Mouse (Mus musculus) forebrain, embryonic 10.5 days (tissue): ENCODE measurements around the gene Mael. TPM values are rescaled to one million over a fixed set of nuclear protein-coding genes. Genes with fewer than 3 reads are reported as not detected.

Source experiments
- DNase-seq: peaks from one replicate; pipeline ENCODE4 v3.0.0-alpha.2; 2017; ENCODE audit warnings: low spot score; ENCODE audit errors: extremely low spot score
- H3K27ac ChIP-seq: fragments of 300-500 bp; sonication (generic); 2 replicates; pipeline ENCODE4 v1.5.1; 2016; ENCODE audit warnings: mild to moderate bottlenecking
- H3K27me3 ChIP-seq: fragments of 300-500 bp; sonication (generic); 2 replicates; pipeline ENCODE4 v1.6.1; 2016; ENCODE audit warnings: mild to moderate bottlenecking; ENCODE audit not compliant: poor library complexity, severe bottlenecking
- H3K36me3 ChIP-seq: fragments of 300-500 bp; sonication (generic); replicated peaks from 2 replicates; pipeline ENCODE4 v1.6.1; 2016; ENCODE audit warnings: mild to moderate bottlenecking, moderate library complexity
- H3K4me1 ChIP-seq: fragments of 300-500 bp; sonication (generic); 2 replicates; pipeline ENCODE4 v1.6.1; 2016
- H3K4me3 ChIP-seq: fragments of 300-500 bp; sonication (generic); 2 replicates; pipeline ENCODE4 v1.5.1; 2016; ENCODE audit warnings: mild to moderate bottlenecking, moderate library complexity
- H3K9me3 ChIP-seq: fragments of 300-500 bp; sonication (generic); 2 replicates; pipeline ENCODE4 v1.6.1; 2016; ENCODE audit warnings: mild to moderate bottlenecking, moderate library complexity
- WGBS: fragments of 180-500 bp; shearing (Covaris S2); methylation state at CpG from one replicate; pipeline ENCODE4 v1.1.7; 2016; 5-methylcytosine and 5-hydroxymethylcytosine counted together
- polyA plus RNA-seq: library from polyadenylated mRNA; unstranded; fragments of >200 nt; fragmentation: Nextera tagmentation; extraction: Ambion mirVana; gene quantifications from 2 replicates; pipeline ENCODE4 v1.2.1, GENCODE M21; 2016

Mael gene
- polyA plus RNA-seq, 1 experiment from 2014 or later = not detected

- WGBS = 76% methylated on average over 4 of the region's 4 CpGs
- no peaks in the 10 kb centered on the region for H3K27me3 ChIP-seq
- H3K27ac ChIP-seq = no peak overlapping the region
- no peak overlapping the region for H3K4me3 ChIP-seq
- DNase-seq = no peak
- no peaks in the 10 kb centered on the region for H3K9me3 ChIP-seq
- H3K4me1 ChIP-seq = peaks cover 6% of the 10 kb centered on the region
- no peaks in the 10 kb centered on the region for H3K36me3 ChIP-seq
Measured at GRCm38 (mm10) chr1:166189821-166190220, 48.7 kb downstream of the Mael start.

GRCm38 (mm10) chr1:166185357-166185756 is 53.2 kb downstream of the Mael start:
- Histone ChIP-seq H3K27me3 (no peaks in the 10 kb centered on the region), H3K4me3 (no peak overlapping the region), H3K36me3 (no peaks in the 10 kb centered on the region), H3K4me1 (peaks cover 10% of the 10 kb centered on the region), H3K9me3 (no peaks in the 10 kb centered on the region), H3K27ac (no peak overlapping the region)
- WGBS = 89% methylated on average over 5 of the region's 5 CpGs
- no peak for DNase-seq

DNA sequence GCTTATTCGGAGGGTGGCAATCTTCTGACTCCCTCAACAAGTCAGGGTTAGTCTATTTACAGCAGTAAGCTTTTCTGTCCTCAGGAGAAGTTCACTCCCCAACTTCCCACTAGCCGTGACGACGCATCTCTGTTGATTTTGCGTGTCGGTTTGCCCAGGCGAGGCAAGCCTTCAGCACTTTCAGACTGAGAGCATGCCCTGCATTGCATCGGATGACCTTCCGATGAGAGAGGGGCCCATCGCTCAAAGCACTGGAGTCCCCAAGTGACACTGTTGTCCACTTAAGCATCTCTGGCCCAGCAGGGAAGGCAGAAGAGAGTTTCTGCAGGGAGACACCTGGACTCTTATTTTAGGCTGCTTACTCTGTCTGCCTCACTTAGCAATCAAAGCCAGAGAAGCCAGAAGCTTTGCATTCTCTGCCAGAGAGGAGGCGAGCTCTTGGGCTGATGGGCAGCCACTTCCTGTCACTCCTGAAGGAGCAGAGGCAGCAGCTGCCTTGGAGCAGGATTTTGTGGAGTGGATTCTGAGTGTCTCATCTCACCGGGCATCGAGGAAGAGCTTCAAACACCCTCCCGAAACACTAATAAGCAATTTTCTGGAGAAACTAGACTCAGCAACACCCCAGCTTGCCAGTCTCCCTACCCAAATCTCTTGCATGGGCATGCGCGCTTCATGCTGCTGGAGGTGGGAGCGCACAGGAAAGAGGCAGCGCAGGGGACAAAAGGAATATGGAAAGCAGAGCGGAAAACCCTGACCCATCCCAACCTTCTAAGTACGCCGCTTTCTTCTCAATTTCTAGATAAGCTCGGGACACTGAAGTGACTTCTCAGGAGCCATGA is 53.9 kb downstream of the Mael start:
- H3K4me1 ChIP-seq = peaks cover 6% of the 10 kb centered on the region
- no peak for DNase-seq
- H3K36me3 ChIP-seq = no peaks in the 10 kb centered on the region
- WGBS = 88% methylated on average over 22 of the region's 22 CpGs
- no peaks in the 10 kb centered on the region for H3K9me3 ChIP-seq
- no peak overlapping the region for H3K4me3 ChIP-seq
- H3K27ac ChIP-seq = no peak overlapping the region
- no peaks in the 10 kb centered on the region for H3K27me3 ChIP-seq

DNA sequence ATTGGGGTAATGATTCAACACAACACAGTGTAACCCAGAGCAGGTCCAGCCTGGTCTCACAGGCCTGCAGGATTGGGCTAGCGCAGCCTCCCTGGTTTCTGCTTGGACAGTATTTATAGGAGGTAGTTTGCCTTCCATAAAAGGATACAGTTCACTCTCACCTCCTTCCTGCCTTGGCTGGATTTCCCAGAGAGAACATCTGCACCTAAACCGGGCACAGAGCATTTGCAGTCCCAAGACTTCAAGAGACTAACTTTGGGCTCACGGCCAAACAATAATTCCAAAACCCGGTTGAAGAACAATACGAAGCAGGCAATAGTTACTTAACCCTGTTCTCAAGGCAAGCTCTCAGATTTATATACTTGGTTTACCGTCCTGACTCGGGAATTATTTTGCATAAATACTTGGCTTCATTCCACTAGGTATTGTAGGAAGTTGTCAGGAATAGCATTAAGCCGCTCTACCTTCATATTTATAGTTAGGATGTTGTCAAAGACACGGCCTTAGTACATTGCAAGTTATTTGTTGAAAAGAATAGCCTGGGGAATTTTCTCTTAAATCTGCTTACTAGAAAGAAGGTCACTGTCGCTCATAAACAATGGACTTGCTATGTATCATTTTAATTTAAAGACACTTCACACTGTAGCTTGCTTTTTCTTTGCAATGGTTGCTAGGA is 55.5 kb downstream of the Mael start:
- peaks cover 6% of the 10 kb centered on the region; the same call in 1 of the 2 replicates for H3K4me1 ChIP-seq
- no peaks in the 10 kb centered on the region for H3K36me3 ChIP-seq
- DNase-seq = no peak
- no peak overlapping the region for H3K4me3 ChIP-seq
- no peaks in the 10 kb centered on the region for H3K27me3 ChIP-seq
- H3K27ac ChIP-seq = no peak overlapping the region
- no peaks in the 10 kb centered on the region for H3K9me3 ChIP-seq
- 92% methylated on average over 10 of the region's 10 CpGs for WGBS

GRCm38 (mm10) chr1:166181510-166181909 is 57.0 kb downstream of the Mael start:
- no peaks in the 10 kb centered on the region for H3K36me3 ChIP-seq
- DNase-seq = no peak
- peaks cover 6% of the 10 kb centered on the region; the same call in 1 of the 2 replicates for H3K4me1 ChIP-seq
- no peak overlapping the region for H3K4me3 ChIP-seq
- no peaks in the 10 kb centered on the region for H3K27me3 ChIP-seq
- WGBS = 90% methylated on average over 7 of the region's 7 CpGs
- no peak overlapping the region for H3K27ac ChIP-seq
- no peaks in the 10 kb centered on the region for H3K9me3 ChIP-seq

- H3K9me3 ChIP-seq = no peaks in the 10 kb centered on the region
- H3K27me3 ChIP-seq = no peaks in the 10 kb centered on the region
- no peak overlapping the region for H3K4me3 ChIP-seq
- H3K4me1 ChIP-seq = no peaks in the 10 kb centered on the region
- DNase-seq = no peak
- 77% methylated on average over 9 of the region's 9 CpGs for WGBS
- H3K27ac ChIP-seq = no peak overlapping the region
- no peaks in the 10 kb centered on the region for H3K36me3 ChIP-seq
Measured at GRCm38 (mm10) chr1:166173621-166174020, 64.9 kb downstream of the Mael start.

GRCm38 (mm10) chr1:166172992-166173391 is 65.6 kb downstream of the Mael start:
- H3K36me3 ChIP-seq = no peaks in the 10 kb centered on the region
- no peak overlapping the region for H3K4me3 ChIP-seq
- no peak for DNase-seq
- H3K4me1 ChIP-seq = no peaks in the 10 kb centered on the region
- no peaks in the 10 kb centered on the region for H3K9me3 ChIP-seq
- 91% methylated on average over 3 of the region's 3 CpGs for WGBS
- no peaks in the 10 kb centered on the region for H3K27me3 ChIP-seq
- H3K27ac ChIP-seq = no peak overlapping the region

GRCm38 (mm10) chr1:166170852-166171251 is 67.7 kb downstream of the Mael start:
- H3K36me3 ChIP-seq = no peaks in the 10 kb centered on the region
- no peak for DNase-seq
- no peak overlapping the region for H3K27ac ChIP-seq
- 93% methylated on average over 12 of the region's 12 CpGs for WGBS
- no peak overlapping the region for H3K4me3 ChIP-seq
- H3K27me3 ChIP-seq = no peaks in the 10 kb centered on the region
- H3K9me3 ChIP-seq = no peaks in the 10 kb centered on the region
- no peaks in the 10 kb centered on the region for H3K4me1 ChIP-seq

DNA sequence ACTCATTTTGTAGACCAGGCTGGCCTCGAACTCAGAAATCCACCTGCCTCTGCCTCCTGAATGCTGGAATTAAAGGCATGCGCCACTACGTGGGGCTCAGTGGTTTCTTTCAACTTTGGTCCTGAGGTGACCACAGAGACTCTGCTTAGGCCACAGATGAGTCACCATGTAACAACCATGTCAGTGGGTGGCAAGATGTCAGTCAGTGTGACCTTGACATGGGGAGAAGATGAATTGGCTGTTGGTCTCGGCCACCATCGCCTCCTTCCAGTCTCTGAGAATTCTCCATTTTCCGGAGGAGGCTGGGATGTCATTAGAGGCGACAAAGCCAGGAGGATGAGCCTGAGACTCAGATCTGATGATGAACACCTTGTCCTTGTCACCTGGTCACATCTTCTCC is 68.8 kb downstream of the Mael start:
- WGBS = 92% methylated on average over 7 of the region's 7 CpGs
- no peak for DNase-seq

DNA sequence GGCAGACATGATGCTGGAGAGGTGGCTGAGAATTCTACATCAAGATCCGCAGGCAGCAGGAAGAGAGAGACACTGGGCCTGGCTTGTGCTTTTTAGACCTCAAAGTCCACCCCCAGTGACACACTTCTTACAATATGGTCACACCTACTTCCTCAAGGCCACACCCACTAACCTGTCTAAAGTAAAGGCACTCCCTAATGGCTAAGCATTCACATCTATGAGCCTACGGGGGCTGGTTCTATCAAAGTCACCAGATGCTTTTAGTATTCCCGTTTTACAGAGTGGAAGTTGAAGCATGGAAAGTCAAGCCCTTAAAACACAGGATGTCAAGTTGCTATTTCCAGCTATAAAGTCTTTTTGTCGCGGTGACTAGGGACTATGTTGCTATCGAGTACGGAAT is 70.5 kb downstream of the Mael start:
- no peaks in the 10 kb centered on the region for H3K9me3 ChIP-seq
- H3K4me1 ChIP-seq = peaks cover 18% of the 10 kb centered on the region
- no peak overlapping the region for H3K4me3 ChIP-seq
- H3K36me3 ChIP-seq = no peaks in the 10 kb centered on the region
- 95% methylated on average over 7 of the region's 7 CpGs for WGBS
- no peaks in the 10 kb centered on the region for H3K27me3 ChIP-seq
- DNase-seq = no peak
- H3K27ac ChIP-seq = no peak overlapping the region

More for the DNA sequence above, 68.8 kb downstream of the Mael start:
- no peak overlapping the region for H3K4me3 ChIP-seq
- no peaks in the 10 kb centered on the region for H3K9me3 ChIP-seq
- no peaks in the 10 kb centered on the region for H3K27me3 ChIP-seq
- no peaks in the 10 kb centered on the region for H3K36me3 ChIP-seq
- H3K27ac ChIP-seq = no peak overlapping the region
- H3K4me1 ChIP-seq = peaks cover 5% of the 10 kb centered on the region

DNA sequence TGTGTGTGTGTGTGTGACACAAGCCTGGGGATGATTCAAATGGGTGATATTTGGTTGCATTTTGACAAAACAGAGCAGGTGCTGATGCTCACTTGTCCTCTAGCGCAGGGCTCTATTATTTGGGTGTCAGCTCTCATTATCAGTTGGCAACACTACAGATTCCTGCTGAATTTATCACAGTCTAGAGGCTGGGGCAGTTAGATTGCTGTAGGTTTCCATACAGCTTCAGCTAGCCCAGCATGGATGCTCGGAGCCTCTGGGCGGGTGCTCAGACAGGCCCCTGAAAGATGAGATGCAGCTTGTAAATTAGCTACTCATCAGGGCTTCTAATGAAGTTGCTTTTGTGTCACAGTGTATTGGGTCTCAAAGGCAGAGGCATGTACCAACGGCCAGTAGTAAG is 71.1 kb downstream of the Mael start:
- Histone ChIP-seq H3K4me1 (peaks cover 18% of the 10 kb centered on the region), H3K36me3 (no peaks in the 10 kb centered on the region), H3K27me3 (no peaks in the 10 kb centered on the region), H3K9me3 (no peaks in the 10 kb centered on the region), H3K4me3 (no peak overlapping the region), H3K27ac (no peak overlapping the region)
- DNase-seq = no peak
- 91% methylated on average over 4 of the region's 4 CpGs for WGBS

DNA sequence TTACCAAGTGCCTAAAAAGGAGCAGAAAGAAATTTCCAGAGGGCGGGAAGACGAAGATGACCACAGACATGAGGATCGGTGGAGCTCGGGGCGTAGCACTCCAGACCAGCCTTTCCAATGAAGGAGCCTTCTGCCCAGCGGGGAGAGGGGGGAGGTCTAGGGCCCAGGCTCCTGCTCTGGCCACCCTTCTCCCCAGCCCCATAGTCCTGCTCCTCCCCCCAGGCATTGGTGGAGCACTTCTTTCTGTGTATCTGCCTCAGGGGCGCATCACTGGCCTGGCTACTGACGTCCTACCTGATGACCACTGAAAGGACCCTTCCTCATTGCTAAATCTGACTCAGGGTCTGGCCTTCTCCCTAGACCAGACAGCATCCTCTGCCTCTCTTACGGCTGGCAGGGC is 73.4 kb downstream of the Mael start:
- Histone ChIP-seq H3K27ac (0 out of 2 replicates have a peak overlapping the region, but pooled peaks have one; percentile 30), H3K9me3 (no peaks in the 10 kb centered on the region), H3K27me3 (peaks cover 3% of the 10 kb centered on the region), H3K4me1 (peaks cover 26% of the 10 kb centered on the region), H3K4me3 (no peak overlapping the region), H3K36me3 (no peaks in the 10 kb centered on the region)
- no peak for DNase-seq
- whole genome bisulfite sequencing = 96% methylated on average over 9 of the region's 9 CpGs

- DNase-seq = no peak
- 0 out of 2 replicates have a peak overlapping the region, but pooled peaks have one; percentile 30 for H3K27ac ChIP-seq
- H3K4me3 ChIP-seq = no peak overlapping the region
- H3K27me3 ChIP-seq = peaks cover 9% of the 10 kb centered on the region
- WGBS = 92% methylated on average over 14 of the region's 14 CpGs
- peaks cover 28% of the 10 kb centered on the region for H3K4me1 ChIP-seq
- H3K36me3 ChIP-seq = no peaks in the 10 kb centered on the region
- no peaks in the 10 kb centered on the region for H3K9me3 ChIP-seq
Measured at GRCm38 (mm10) chr1:166164580-166164979, 74.0 kb downstream of the Mael start.
